Mouse (Mus musculus) midbrain, embryonic 10.5 days (tissue): Measurements from ENCODE around the gene Taf9b. TPM values are rescaled to one million over a fixed set of nuclear protein-coding genes. Genes with fewer than 3 reads are reported as not detected.

Source experiments
- DNase-seq: peaks from one replicate; pipeline ENCODE4 v3.0.0-alpha.2; 2017; ENCODE audit warnings: low spot score
- H3K27ac ChIP-seq: fragments of 300-500 bp; sonication (generic); replicated peaks from 2 replicates; pipeline ENCODE4 v1.5.1; 2016; ENCODE audit warnings: mild to moderate bottlenecking
- H3K27me3 ChIP-seq: fragments of 300-500 bp; sonication (generic); 2 replicates; pipeline ENCODE4 v1.6.1; 2016; ENCODE audit warnings: low read depth, mild to moderate bottlenecking; ENCODE audit not compliant: poor library complexity, severe bottlenecking
- H3K36me3 ChIP-seq: fragments of 300-500 bp; sonication (generic); 2 replicates; pipeline ENCODE4 v1.6.1; 2016; ENCODE audit warnings: mild to moderate bottlenecking, moderate library complexity
- H3K4me1 ChIP-seq: fragments of 300-500 bp; sonication (generic); 2 replicates; pipeline ENCODE4 v1.6.1; 2016
- H3K4me3 ChIP-seq: fragments of 300-500 bp; sonication (generic); 2 replicates; pipeline ENCODE4 v1.5.1; 2016; ENCODE audit warnings: mild to moderate bottlenecking, moderate library complexity
- H3K9me3 ChIP-seq: fragments of 300-500 bp; sonication (generic); replicated peaks from 2 replicates; pipeline ENCODE4 v1.6.1; 2016; ENCODE audit warnings: mild to moderate bottlenecking
- WGBS: fragments of 180-500 bp; shearing (Covaris S2); methylation state at CpG from one replicate; pipeline ENCODE4 v1.1.7; 2016; 5-methylcytosine and 5-hydroxymethylcytosine counted together
- polyA plus RNA-seq: library from polyadenylated mRNA; unstranded; fragments of >200 nt; fragmentation: Nextera tagmentation; extraction: Ambion mirVana; gene quantifications from 2 replicates; pipeline ENCODE4 v1.2.1, GENCODE M21; 2016

Taf9b gene
- polyA plus RNA-seq, 1 experiment from 2014 or later, result 11.3 TPM

DNA sequence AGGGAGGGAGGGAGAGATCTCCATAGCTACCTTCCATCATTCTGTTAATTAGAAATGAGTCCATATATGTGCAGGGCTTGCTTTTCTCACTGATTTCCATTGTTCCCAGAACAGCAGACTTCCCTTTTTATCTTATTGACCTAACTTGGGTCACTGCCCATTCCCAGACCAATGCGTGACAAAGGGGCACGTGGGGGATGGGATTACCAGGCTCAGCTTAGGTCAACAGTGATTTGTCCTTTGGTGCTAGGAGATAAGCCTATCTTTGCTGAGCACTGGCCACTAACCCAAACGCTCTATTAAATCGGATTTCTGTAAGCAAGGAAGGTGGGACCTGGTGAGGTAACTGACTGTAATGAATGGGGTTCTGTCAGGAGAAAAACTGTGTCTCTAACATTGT, 36.7 kb downstream of the Taf9b start:
- 22% methylated on average over 4 of the region's 4 CpGs for WGBS
- H3K27ac ChIP-seq, result 0 out of 2 replicates have a peak overlapping the region, but pooled peaks have one; percentile 38

DNA sequence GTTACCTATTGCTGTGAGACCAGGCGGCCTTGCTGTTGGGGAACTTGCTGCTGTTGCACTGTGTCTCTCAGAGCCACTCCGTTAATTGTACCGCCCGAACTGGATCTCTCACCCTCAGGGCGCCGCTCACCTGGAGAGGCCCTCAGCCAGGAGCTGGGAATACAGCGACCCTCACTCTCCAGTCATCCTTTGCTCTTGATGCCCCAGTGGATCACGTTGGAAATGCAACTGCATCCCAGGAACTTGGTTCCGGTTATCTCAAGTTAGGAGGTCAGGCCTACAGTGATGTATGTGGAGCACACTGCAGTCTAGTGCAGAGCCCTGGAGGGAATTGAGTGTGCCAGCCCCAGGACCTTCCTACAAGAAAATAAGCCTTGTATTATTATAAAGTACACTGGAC, 44.6 kb downstream of the Taf9b start:
- H3K9me3 ChIP-seq, result no peaks in the 10 kb centered on the region
- no peak for DNase-seq
- 64% methylated on average over 9 of the region's 9 CpGs for WGBS
- 0 out of 2 replicates have a peak, but pooled peaks cover 1% of the 10 kb centered on the region for H3K27me3 ChIP-seq
- no peaks in the 10 kb centered on the region for H3K4me1 ChIP-seq
- no peaks in the 10 kb centered on the region for H3K36me3 ChIP-seq
- H3K27ac ChIP-seq, result no peak overlapping the region
- H3K4me3 ChIP-seq, result no peak overlapping the region

More for the DNA sequence above, 36.7 kb downstream of the Taf9b start:
- Histone ChIP-seq H3K36me3 (no peaks in the 10 kb centered on the region), H3K27me3 (peaks cover 47% of the 10 kb centered on the region), H3K4me3 (no peak overlapping the region), H3K4me1 (peaks cover 33% of the 10 kb centered on the region), H3K9me3 (no peaks in the 10 kb centered on the region)
- peak; percentile 53 for DNase-seq

DNA sequence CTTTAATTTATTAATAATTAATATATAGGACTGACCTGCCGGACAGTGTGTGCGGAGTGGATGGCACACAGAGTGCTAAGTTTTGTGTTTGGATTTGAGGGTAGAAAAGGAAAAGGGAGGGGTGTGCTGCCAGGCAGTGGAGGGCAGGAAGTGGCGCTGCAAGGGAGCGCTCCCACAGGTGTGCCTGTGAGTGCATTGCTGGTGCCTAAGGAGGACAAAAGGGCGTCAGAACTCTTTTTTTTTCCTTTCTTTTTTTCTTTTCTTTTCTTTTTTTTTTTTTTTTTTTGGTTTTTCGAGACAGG, 49.2 kb downstream of the Taf9b start:
- H3K36me3 ChIP-seq, result no peaks in the 10 kb centered on the region
- peak overlapping the region; percentile 40 for H3K4me3 ChIP-seq
- 63% methylated on average over 6 of the region's 6 CpGs for WGBS
- 0 out of 2 replicates have a peak, but pooled peaks cover 6% of the 10 kb centered on the region for H3K27me3 ChIP-seq
- no peaks in the 10 kb centered on the region for H3K4me1 ChIP-seq
- no peaks in the 10 kb centered on the region for H3K9me3 ChIP-seq
- 0 out of 2 replicates have a peak overlapping the region, but pooled peaks have one; percentile 61 for H3K27ac ChIP-seq
- DNase-seq, result no peak

DNA sequence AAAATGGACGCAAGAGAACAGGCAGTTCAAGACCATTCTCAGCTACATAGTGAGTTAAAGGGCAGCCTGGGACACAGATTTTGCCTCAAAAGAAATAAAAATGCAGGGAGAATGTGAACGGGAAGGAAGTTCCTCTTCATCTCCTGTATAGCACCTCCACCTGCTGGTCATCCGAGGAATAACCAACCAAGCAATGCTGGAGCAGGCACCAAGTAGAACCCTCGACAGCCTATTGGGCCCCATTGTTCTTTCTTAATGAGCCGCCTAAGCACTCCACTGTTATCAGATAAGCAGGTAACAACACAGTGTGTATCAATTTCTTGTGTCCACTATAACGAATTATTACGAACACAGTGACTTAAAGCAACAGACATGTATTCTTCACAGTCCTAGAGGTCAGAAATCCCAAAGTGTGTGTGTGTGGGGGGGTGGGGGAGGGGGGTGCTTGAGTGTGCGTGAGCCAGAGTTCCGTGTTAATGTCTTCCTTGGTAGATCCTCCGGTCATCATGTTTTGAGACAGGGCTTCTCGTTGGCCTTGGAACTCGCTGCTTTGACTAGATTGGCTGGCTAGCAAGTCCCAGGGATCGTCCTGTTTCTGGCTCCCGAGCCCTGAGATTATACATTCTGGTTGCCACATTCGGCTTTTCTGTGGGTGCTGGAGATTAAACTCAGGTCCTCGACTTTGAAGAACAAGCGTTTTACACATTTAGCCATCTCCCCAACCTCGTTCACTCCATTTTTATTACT, 49.7 kb downstream of the Taf9b start:
- H3K9me3 ChIP-seq, result no peaks in the 10 kb centered on the region
- peak; percentile 68 for DNase-seq
- H3K27ac ChIP-seq, result peak overlapping the region; percentile 61
- 25% methylated on average over 18 of the region's 18 CpGs for WGBS
- 0 out of 2 replicates have a peak, but pooled peaks cover 6% of the 10 kb centered on the region for H3K27me3 ChIP-seq
- H3K4me3 ChIP-seq, result peak overlapping the region; percentile 40
- no peaks in the 10 kb centered on the region for H3K36me3 ChIP-seq
- no peaks in the 10 kb centered on the region for H3K4me1 ChIP-seq

DNA sequence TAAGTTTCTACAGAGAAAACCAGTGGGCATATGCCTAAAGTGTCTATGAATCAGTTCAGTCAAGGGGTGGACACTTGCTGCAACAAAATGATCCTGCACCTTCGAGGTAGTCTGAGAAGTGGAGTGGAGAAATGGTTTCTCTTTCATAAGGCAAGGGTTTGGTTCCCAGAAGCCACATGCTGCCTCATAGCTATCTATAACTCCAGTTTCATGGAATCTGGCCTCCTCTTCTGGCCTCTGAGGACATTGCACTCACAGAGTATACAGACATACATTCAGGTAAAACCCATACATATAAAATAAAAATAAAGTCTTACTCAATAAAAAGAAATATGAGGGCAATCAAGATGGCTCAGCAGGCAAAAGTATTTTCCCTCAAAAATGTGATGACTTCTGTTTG, 55.9 kb downstream of the Taf9b start:
- Histone ChIP-seq H3K4me1 (no peaks in the 10 kb centered on the region), H3K27me3 (peaks cover 3% of the 10 kb centered on the region; the same call in 1 of the 2 replicates), H3K4me3 (no peak overlapping the region), H3K36me3 (no peaks in the 10 kb centered on the region), H3K27ac (no peak overlapping the region), H3K9me3 (no peaks in the 10 kb centered on the region)
- DNase-seq, result no peak
- WGBS, result 72% methylated on average over 1 of the region's 1 CpGs

DNA sequence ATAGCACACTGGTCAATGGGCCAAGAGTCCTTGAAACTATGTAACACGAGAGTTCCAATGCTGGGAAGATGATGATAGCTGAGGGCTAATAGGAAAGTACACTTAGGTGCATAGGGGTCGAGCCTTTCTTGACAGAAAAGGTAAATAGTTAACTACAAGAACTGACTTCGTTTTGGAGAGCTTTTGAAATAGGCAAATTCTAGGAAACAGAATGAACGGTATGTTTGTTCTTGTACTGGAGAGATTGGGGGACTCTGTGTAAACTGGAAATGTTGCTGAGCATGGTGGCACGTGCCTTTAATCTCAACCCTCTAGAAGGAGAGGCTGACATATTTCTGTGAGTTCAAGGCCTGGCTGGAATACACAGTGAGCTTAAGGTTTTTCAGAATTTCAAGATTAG, 56.4 kb downstream of the Taf9b start:
- Histone ChIP-seq H3K4me1 (no peaks in the 10 kb centered on the region), H3K27me3 (peaks cover 4% of the 10 kb centered on the region), H3K36me3 (no peaks in the 10 kb centered on the region), H3K9me3 (no peaks in the 10 kb centered on the region), H3K27ac (no peak overlapping the region), H3K4me3 (no peak overlapping the region)
- WGBS, result 74% methylated on average over 5 of the region's 5 CpGs
- no peak for DNase-seq

DNA sequence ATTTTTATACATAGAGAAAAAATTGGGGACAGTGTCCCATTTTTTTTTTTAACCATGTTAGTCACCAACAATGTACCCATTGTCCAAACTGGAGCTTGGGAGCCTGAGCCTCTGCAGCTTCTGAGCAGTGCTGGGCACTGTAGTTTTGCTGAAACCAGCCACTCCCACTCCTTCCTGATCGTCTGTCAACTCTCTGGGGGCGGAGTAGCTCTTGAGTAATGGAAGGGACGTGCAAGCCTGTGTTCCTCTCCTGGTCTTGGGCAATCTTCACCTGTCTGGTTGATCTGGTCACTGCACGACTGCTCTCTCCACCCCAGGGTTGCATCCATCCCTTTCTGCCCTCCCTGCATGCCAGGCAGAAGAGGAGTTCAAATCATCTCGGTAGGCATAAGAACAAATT, 57.0 kb downstream of the Taf9b start:
- Histone ChIP-seq H3K36me3 (no peaks in the 10 kb centered on the region), H3K27me3 (peaks cover 9% of the 10 kb centered on the region), H3K9me3 (no peaks in the 10 kb centered on the region), H3K4me1 (no peaks in the 10 kb centered on the region), H3K4me3 (no peak overlapping the region), H3K27ac (no peak overlapping the region)
- 64% methylated on average over 5 of the region's 5 CpGs for WGBS
- no peak for DNase-seq

Other genes starting within 250 kb of the Taf9b start
- gene Magt1, start 209.3 kb downstream of the Taf9b start, polyA plus RNA-seq, result 43.9 and 47.3 TPM in 2 replicates
- gene Cox7b, start 205.5 kb downstream of the Taf9b start, polyA plus RNA-seq, result 273 and 288 TPM in 2 replicates
- gene Atp7a, start 193.9 kb downstream of the Taf9b start, polyA plus RNA-seq, result 19.7 and 22.6 TPM in 2 replicates
- 0.17 and 0.24 TPM in 2 replicates for gene Tlr13, start 78.0 kb downstream of the Taf9b start, polyA plus RNA-seq
- 480 and 609 TPM in 2 replicates for gene Pgk1, start 34.1 kb downstream of the Taf9b start, polyA plus RNA-seq
- gene Fnd3c2, start 34.2 kb upstream of the Taf9b start, polyA plus RNA-seq, result not detected in 2 replicates